Mouse (Mus musculus): ENCODE results near the gene Arhgef17.
"Not testable (repeated sequence)": the region's sequence is repeated elsewhere in the genome, so short reads cannot be mapped to it uniquely, and the experiment has no call there.

DNA sequence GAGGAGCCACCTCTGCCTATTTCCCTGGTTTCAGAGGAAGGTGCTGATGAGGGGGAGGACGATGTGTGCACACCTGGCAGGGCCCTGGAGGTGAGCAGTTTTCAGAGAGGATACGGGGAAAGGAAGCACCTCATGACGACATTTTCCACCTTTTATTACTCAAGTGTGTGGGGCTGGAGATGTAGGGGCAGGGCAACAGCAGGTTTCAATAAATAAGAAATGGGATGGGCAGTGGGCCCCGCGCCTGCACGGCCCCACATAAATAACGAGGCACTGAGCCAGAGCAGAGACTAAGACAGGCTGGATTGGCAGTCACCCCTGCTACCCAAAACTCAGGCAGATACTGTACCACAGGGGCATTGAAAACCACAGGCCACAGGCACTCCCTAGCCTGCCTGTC is 85.9 kb downstream of the Arhgef17 start:
- TF ChIP-seq POLR2A (IDR thresholded peaks at IDR 0.05; ENCODE audit: borderline replicate concordance, extremely low read depth, insufficient read depth, insufficient read length, poor library complexity, severe bottlenecking); CTCF (IDR thresholded peaks at IDR 0.05; ENCODE audit: borderline replicate concordance, extremely low read depth, insufficient read depth, insufficient read length): not testable (repeated sequence)

Measured in brain, embryonic 14.5 days (tissue).